Mouse (Mus musculus): Measurements from ENCODE around the gene Frem1. TPM values are rescaled to one million over a fixed set of nuclear protein-coding genes. Genes with fewer than 3 reads are reported as not detected.

Frem1 gene
- polyA plus RNA-seq, 1 experiment from 2014 or later, result 5.9 TPM

DNA sequence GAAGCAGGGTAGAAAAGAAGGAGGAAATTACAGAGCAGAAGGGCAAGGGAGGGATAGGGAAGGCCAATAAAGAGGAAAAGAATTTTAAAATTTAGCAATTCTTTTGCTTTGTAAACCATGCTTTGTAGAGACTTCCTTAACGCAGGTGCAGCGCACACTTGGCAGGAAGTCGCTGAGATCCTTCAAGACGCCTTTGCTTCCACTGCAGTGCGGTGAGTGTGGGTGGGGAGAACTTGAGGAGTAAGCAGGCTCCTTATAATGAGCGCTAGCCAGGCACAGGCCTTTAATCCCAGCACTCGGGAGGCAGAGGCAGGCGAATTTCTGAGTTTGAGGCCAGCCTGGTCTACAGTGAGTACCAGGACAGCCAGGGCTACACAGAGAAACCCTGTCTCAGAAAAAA, 1.1 kb upstream of the Frem1 start:
- Histone ChIP-seq H3K9me3 (replicated peaks) (no peaks in the 10 kb centered on the region), H3K36me3 (no peaks in the 10 kb centered on the region), H3K4me1 (peaks cover 42% of the 10 kb centered on the region), H3K9ac (no peak overlapping the region), H3K4me3 (no peak overlapping the region), H3K27me3 (peaks cover 6% of the 10 kb centered on the region; the same call in 1 of the 2 replicates), H3K27ac (no peak overlapping the region), H3K4me2 (replicated peaks) (no peak overlapping the region)
- 89% methylated on average over 8 of the region's 8 CpGs for WGBS
- no peak for ATAC-seq (ENCODE audit: low FRiP score)

DNA sequence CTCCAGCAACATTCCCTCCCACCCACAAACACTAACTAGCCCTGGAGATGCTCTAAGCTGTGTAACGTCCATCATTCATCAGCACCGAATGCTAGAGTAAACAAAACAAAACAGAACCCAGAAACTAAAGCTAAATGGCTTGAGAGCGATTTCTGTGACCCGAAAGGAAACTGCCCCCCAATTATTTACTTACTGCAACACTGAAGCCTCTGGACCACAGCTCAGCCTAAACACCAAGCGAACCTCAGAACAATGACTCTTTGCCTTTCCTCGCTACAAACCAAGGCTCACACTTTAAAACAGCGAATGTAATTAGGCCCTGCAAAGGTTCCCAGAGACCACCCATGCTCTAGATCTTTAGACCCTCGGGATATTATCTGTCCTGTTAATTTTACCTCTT, 963 bp downstream of the Frem1 start:
- Histone ChIP-seq H3K9me3 (replicated peaks) (no peaks in the 10 kb centered on the region), H3K9ac (no peak overlapping the region), H3K27ac (no peak overlapping the region), H3K4me3 (peak overlapping the region; percentile 33), H3K4me2 (replicated peaks) (peak overlapping the region; percentile 58), H3K36me3 (no peaks in the 10 kb centered on the region), H3K27me3 (peaks cover 6% of the 10 kb centered on the region; the same call in 1 of the 2 replicates), H3K4me1 (peaks cover 54% of the 10 kb centered on the region)
- no peak for ATAC-seq (ENCODE audit: low FRiP score)
- WGBS, result 5% methylated on average over 8 of the region's 8 CpGs

DNA sequence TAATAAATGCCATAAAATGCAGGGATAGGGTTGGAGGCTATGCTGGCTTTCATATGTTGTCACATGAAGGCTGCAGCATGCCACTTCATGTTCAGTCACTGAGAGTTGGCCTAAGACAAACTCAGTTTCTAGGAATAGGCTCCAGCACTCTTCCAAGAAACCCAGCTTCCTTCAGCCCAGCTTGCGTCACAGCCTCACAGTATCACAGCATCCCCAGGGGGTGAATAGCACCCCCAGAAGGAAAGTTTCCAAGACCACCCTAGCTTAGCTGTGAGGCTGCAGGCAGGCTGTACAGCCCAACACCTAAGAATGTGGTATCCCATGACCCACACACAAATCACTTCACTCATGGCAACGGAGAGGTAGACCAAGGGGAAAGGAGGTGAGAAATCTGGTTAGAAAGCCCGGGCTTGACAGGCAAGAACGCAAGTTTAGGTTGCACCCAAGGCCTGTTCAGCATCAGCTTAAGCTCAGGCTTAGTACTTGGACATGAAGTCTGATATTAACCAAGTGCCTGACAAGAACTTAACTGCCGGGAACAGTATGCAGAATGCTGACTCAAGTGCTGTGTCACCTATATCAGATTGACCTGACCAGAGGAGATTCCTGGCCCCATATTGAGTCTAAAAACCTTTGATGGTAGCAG, 1.9 kb downstream of the Frem1 start:
- H3K27ac ChIP-seq, result no peak overlapping the region
- H3K27me3 ChIP-seq, result peaks cover 6% of the 10 kb centered on the region; the same call in 1 of the 2 replicates
- 68% methylated on average over 5 of the region's 5 CpGs for WGBS

DNA sequence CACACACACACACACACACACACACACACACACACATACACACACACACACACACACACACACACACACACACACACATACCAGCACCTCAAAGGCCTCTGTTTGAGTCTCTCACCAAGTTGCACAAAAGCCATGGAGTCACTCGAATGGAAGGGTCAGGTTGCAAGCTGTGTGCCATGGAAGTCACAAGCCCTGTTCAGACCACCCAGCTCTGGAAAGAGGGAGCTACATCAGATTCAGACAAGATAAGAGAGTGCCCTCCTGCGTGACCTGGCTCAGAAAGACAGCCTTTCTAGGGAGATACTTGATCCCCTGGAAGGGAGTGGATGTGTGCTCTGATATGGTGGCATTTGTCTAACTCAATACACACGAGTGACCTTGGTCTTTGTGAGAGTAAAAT, 2.9 kb downstream of the Frem1 start:
- ATAC-seq (ENCODE audit: low FRiP score), result no peak
- Histone ChIP-seq H3K9ac (no peak overlapping the region), H3K27ac (no peak overlapping the region), H3K36me3 (no peaks in the 10 kb centered on the region), H3K4me1 (peaks cover 66% of the 10 kb centered on the region), H3K27me3 (peaks cover 6% of the 10 kb centered on the region; the same call in 1 of the 2 replicates), H3K4me2 (replicated peaks) (0 out of 2 replicates have a peak overlapping the region, but pooled peaks have one; percentile 17), H3K9me3 (replicated peaks) (no peaks in the 10 kb centered on the region), H3K4me3 (no peak overlapping the region)
- WGBS, result 19% methylated on average over 3 of the region's 3 CpGs

More for the DNA sequence above, 1.9 kb downstream of the Frem1 start:
- ATAC-seq (ENCODE audit: low FRiP score), result no peak
- Histone ChIP-seq H3K36me3 (no peaks in the 10 kb centered on the region), H3K9me3 (replicated peaks) (no peaks in the 10 kb centered on the region), H3K4me1 (peaks cover 62% of the 10 kb centered on the region), H3K4me3 (peak overlapping the region; percentile 33; the same call in 1 of the 2 replicates), H3K4me2 (replicated peaks) (peak overlapping the region; percentile 58), H3K9ac (no peak overlapping the region; the same call in 1 of the 2 replicates)

DNA sequence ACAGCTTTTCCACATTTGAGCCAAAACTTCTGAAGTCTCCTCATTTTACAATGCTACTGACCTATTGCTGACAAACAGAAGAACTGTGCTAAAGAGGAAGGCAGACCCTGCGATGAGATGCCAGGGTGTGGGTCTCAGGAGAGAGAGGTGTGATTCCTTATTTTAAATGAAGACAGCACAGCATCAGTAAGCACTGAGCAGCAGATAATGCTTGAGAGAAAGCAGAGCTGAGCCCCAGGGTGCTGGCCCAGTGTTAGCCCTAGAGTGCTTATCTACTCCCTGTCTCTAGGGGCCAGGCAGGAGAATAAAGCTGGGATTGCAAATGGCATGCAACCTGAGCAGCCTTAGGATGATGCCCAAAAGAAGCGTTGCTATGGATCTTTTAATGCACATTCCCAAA, 3.6 kb downstream of the Frem1 start:
- ATAC-seq (ENCODE audit: low FRiP score), result no peak
- 50% methylated on average over 2 of the region's 2 CpGs for WGBS
- no peak overlapping the region for H3K27ac ChIP-seq
- no peak overlapping the region for H3K4me2 ChIP-seq (replicated peaks)
- H3K4me3 ChIP-seq, result no peak overlapping the region
- H3K9me3 ChIP-seq (replicated peaks), result no peaks in the 10 kb centered on the region
- peaks cover 6% of the 10 kb centered on the region; the same call in 1 of the 2 replicates for H3K27me3 ChIP-seq
- peaks cover 66% of the 10 kb centered on the region for H3K4me1 ChIP-seq
- no peaks in the 10 kb centered on the region for H3K36me3 ChIP-seq
- H3K9ac ChIP-seq, result no peak overlapping the region

DNA sequence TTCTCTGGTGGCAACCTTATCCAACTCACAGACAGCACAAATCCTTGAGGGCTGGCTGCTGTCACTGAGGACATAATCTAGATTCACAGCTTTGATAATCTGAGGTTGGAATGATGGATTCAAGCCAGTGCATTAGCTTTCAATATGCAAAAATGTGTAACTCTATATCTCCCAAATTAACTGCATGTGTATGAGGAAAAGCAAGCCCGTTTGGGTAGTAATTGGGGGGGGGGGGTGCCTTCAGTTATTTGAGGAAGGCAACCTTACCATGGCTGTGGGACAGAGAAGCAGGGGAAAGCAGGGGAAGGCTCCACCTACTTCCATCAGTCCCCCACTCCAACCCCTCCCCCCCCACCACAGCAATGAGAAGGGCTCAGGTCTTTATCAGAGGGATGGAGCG, 5.3 kb downstream of the Frem1 start:
- H3K9ac ChIP-seq, result no peak overlapping the region
- H3K4me3 ChIP-seq, result no peak overlapping the region
- H3K9me3 ChIP-seq (replicated peaks), result no peaks in the 10 kb centered on the region
- H3K4me2 ChIP-seq (replicated peaks), result no peak overlapping the region
- no peak overlapping the region for H3K27ac ChIP-seq
- H3K27me3 ChIP-seq, result peaks cover 6% of the 10 kb centered on the region; the same call in 1 of the 2 replicates
- 0 out of 2 replicates have a peak, but pooled peaks cover 3% of the 10 kb centered on the region for H3K36me3 ChIP-seq
- H3K4me1 ChIP-seq, result peaks cover 59% of the 10 kb centered on the region
- ATAC-seq (ENCODE audit: low FRiP score), result no peak
- WGBS, result 56% methylated on average over 2 of the region's 2 CpGs

DNA sequence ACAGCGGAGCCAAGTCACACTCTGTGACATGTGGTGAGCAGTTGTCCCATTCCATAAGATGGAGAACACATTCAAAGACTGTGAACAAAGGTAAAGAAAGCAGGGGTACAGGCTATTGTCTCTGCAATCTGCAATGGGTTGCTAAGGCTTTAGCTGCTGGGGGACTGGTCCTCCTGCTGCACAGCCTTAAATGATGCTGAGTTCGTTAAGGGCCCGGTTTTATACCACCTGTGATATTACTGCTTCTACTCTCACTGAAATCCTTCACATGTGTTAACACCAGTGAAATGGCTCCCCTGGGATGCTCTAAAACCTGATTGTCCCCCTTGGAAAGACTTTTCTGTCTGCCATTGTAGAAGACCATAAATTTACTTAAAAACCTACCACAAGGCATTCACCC, 6.1 kb downstream of the Frem1 start:
- Histone ChIP-seq H3K9ac (no peak overlapping the region), H3K9me3 (replicated peaks) (no peaks in the 10 kb centered on the region), H3K4me2 (replicated peaks) (no peak overlapping the region), H3K27ac (no peak overlapping the region), H3K4me1 (peaks cover 52% of the 10 kb centered on the region), H3K27me3 (peaks cover 6% of the 10 kb centered on the region; the same call in 1 of the 2 replicates), H3K36me3 (0 out of 2 replicates have a peak, but pooled peaks cover 3% of the 10 kb centered on the region), H3K4me3 (no peak overlapping the region)
- no peak for ATAC-seq (ENCODE audit: low FRiP score)
- 42% methylated on average over 3 of the region's 3 CpGs for WGBS

DNA sequence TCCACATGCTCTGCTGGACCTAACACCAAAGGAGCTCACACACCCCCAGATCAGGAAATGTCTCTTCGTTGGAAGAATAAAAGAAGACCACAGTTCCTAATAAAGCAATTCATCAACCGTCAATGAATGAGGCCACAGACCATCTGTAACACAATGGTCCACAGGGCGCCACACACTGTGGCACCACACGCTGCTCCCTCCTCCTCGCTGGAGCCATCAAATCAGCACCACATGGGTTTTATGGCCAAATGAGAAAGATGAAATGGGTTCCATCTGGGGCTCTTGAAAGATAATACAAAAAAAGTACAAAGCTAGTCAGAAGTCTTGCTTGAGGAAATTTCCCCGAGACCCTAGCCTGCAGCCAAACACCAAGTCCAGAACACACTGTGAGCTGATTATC, 6.9 kb downstream of the Frem1 start:
- Histone ChIP-seq H3K4me2 (replicated peaks) (no peak overlapping the region), H3K9me3 (replicated peaks) (no peaks in the 10 kb centered on the region), H3K27ac (no peak overlapping the region), H3K4me3 (no peak overlapping the region), H3K9ac (no peak overlapping the region), H3K36me3 (0 out of 2 replicates have a peak, but pooled peaks cover 3% of the 10 kb centered on the region), H3K4me1 (peaks cover 46% of the 10 kb centered on the region), H3K27me3 (0 out of 2 replicates have a peak, but pooled peaks cover 3% of the 10 kb centered on the region)
- 19% methylated on average over 6 of the region's 6 CpGs for WGBS
- ATAC-seq (ENCODE audit: low FRiP score), result peak; percentile 21; the same call in 1 of the 2 replicates

DNA sequence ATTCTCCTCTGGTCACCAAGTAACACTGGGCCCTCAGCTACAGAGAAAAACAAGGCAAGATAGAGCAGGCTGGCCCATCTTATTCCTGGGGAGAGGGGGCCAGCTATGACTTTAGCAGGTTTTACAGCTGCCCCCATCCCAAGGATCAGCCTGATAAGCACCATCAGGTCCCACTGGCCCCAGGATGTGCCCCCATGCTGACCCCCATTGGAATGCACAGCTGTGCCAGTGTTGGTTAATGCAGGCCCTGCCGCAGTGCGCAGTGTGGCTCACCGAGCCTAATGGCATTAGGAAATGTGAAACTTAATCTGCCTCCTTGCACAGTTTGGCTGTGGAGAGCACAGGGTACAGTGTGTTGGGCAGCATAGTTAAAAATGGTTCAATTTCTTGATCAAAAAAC, 11.4 kb downstream of the Frem1 start:
- H3K9me3 ChIP-seq (replicated peaks), result no peaks in the 10 kb centered on the region
- no peak overlapping the region for H3K27ac ChIP-seq
- H3K4me2 ChIP-seq (replicated peaks), result no peak overlapping the region
- H3K36me3 ChIP-seq, result 0 out of 2 replicates have a peak, but pooled peaks cover 3% of the 10 kb centered on the region
- H3K4me1 ChIP-seq, result peaks cover 11% of the 10 kb centered on the region
- no peak overlapping the region for H3K9ac ChIP-seq
- ATAC-seq (ENCODE audit: low FRiP score), result no peak
- WGBS, result 49% methylated on average over 3 of the region's 3 CpGs
- no peak overlapping the region for H3K4me3 ChIP-seq
- H3K27me3 ChIP-seq, result no peaks in the 10 kb centered on the region

DNA sequence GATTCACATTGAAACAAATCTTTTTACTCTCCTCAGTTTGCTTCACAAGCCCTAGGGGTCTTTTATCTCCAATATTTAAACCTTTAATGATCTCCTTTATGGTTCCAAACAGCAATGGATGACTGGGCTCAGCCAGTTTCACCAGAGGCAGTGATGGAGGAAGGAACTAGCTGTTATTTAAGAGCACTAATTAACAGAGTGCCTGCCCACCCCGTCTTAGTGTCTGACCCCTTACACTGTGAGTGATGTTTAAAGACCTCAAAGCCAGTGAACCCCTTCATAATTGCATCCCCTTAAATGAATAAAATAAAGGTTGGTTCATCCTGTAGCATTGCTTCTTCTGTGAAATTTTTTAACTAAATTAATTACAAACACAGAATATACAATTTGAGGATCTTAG, 19.4 kb downstream of the Frem1 start:
- Histone ChIP-seq H3K27me3 (no peaks in the 10 kb centered on the region), H3K4me2 (replicated peaks) (no peak overlapping the region), H3K27ac (no peak overlapping the region), H3K9ac (no peak overlapping the region), H3K36me3 (no peaks in the 10 kb centered on the region), H3K9me3 (replicated peaks) (no peaks in the 10 kb centered on the region), H3K4me3 (no peak overlapping the region), H3K4me1 (peaks cover 4% of the 10 kb centered on the region; the same call in 1 of the 2 replicates)
- 38% methylated on average over 1 of the region's 1 CpGs for WGBS
- no peak for ATAC-seq (ENCODE audit: low FRiP score)

DNA sequence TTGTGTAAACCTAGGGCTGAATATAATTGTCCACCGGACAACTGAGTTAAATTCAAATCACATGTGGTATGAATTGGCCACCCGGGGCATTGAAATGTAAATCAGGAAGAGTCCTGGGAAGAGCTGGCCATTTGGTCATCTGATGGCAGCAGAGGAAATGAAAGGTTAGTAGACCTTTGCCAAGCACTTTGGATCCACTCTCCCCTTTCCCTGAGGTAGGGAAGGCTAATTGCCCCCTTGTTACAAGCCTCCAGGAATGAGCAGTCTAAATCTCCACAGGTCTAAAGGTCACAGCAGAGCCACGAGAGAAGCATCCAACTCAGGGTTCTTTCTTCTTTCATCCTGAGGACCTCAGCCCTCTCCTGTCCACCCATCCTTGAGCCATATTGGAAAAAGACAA, 20.5 kb downstream of the Frem1 start:
- no peak for ATAC-seq (ENCODE audit: low FRiP score)
- no peak overlapping the region for H3K27ac ChIP-seq
- H3K4me3 ChIP-seq, result no peak overlapping the region
- no peaks in the 10 kb centered on the region for H3K27me3 ChIP-seq
- H3K9me3 ChIP-seq (replicated peaks), result no peaks in the 10 kb centered on the region
- no peak overlapping the region for H3K9ac ChIP-seq
- H3K4me2 ChIP-seq (replicated peaks), result no peak overlapping the region
- no peaks in the 10 kb centered on the region for H3K36me3 ChIP-seq
- H3K4me1 ChIP-seq, result peaks cover 4% of the 10 kb centered on the region; the same call in 1 of the 2 replicates
- 24% methylated on average over 3 of the region's 3 CpGs for WGBS

DNA sequence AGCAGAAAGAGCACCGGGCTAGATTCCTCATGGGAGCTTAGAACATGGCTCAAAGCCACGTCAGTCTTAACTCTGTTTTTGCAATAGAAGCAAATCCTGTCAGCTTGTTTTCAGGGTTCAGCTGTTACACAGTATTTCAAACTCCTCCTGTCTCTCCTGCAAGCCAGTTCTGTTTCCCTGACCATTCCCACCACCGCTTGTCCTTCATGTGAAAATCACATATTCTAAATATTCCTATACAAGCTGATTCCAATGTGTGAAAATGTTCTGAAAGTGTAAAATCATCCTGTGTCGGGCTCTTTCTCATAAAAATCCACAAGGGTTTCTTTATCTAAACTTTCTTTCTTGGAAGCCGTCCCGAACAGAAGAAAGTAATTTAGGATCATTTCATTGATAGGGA, 22.0 kb downstream of the Frem1 start:
- H3K4me2 ChIP-seq (replicated peaks), result no peak overlapping the region
- H3K27me3 ChIP-seq, result no peaks in the 10 kb centered on the region

More for the DNA sequence above, 22.0 kb downstream of the Frem1 start:
- no peak overlapping the region for H3K9ac ChIP-seq
- H3K4me3 ChIP-seq, result no peak overlapping the region
- no peaks in the 10 kb centered on the region for H3K36me3 ChIP-seq
- no peak for ATAC-seq (ENCODE audit: low FRiP score)
- no peaks in the 10 kb centered on the region for H3K9me3 ChIP-seq (replicated peaks)
- WGBS, result 84% methylated on average over 6 of the region's 6 CpGs
- H3K4me1 ChIP-seq, result peaks cover 4% of the 10 kb centered on the region; the same call in 1 of the 2 replicates
- H3K27ac ChIP-seq, result no peak overlapping the region

All from hindbrain, embryonic 12.5 days (tissue).